Mouse (Mus musculus) embryonic fibroblast, embryonic 13.5 days (primary cell): Measurements from ENCODE around the gene Rpl23a.

ENCODE experiments used
- CTCF ChIP-seq: IDR thresholded peaks from 2 replicates; pipeline ENCODE4 v1.5.1; 2011; ENCODE audit warnings: mild to moderate bottlenecking, control low read depth, low read length, moderate library complexity, borderline replicate concordance; ENCODE audit not compliant: insufficient read depth
- POLR2A ChIP-seq: IDR thresholded peaks from 2 replicates; pipeline ENCODE4 v1.6.1; 2011; ENCODE audit warnings: low read depth, mild to moderate bottlenecking, control low read depth, low read length, moderate library complexity

- TF ChIP-seq CTCF (no peak), POLR2A (no peak)
Measured at GRCm38 (mm10) chr11:78140665-78141064, 42.7 kb downstream of the Rpl23a start.
